Mouse (Mus musculus): ENCODE measurements at regions not wholly inside any gene's neighbourhood (a gene's known extent, or its start where the extent isn't known, plus 50 kb on each side); places are given as distances from the start of the nearest gene placed in this dataset.

- no peak for TF ChIP-seq GATA4 (IDR thresholded peaks at IDR 0.05; ENCODE audit: insufficient replicate concordance, low read length)
Measured at GRCm38 (mm10) chr5:46278190-46278589, 420.8 kb upstream of the Lcorl start.

- no peak for TF ChIP-seq GATA4 (IDR thresholded peaks at IDR 0.05; ENCODE audit: insufficient replicate concordance, low read length)
Measured at GRCm38 (mm10) chr5:46256730-46257129, 399.3 kb upstream of the Lcorl start.

GRCm38 (mm10) chr5:46253940-46254339 is 396.5 kb upstream of the Lcorl start:
- TF ChIP-seq GATA4 (IDR thresholded peaks at IDR 0.05; ENCODE audit: insufficient replicate concordance, low read length), result no peak

- TF ChIP-seq GATA4 (IDR thresholded peaks at IDR 0.05; ENCODE audit: insufficient replicate concordance, low read length), result no peak
Measured at GRCm38 (mm10) chr5:46235364-46236067, 378.1 kb upstream of the Lcorl start.

- no peak for TF ChIP-seq GATA4 (IDR thresholded peaks at IDR 0.05; ENCODE audit: insufficient replicate concordance, low read length)
Measured at GRCm38 (mm10) chr5:46232780-46233179, 375.4 kb upstream of the Lcorl start.

- TF ChIP-seq GATA4 (IDR thresholded peaks at IDR 0.05; ENCODE audit: insufficient replicate concordance, low read length), result no peak
Measured at GRCm38 (mm10) chr5:46228667-46229066, 371.3 kb upstream of the Lcorl start.

- no peak for TF ChIP-seq GATA4 (IDR thresholded peaks at IDR 0.05; ENCODE audit: insufficient replicate concordance, low read length)
Measured at GRCm38 (mm10) chr5:46212845-46213468, 355.5 kb upstream of the Lcorl start.

GRCm38 (mm10) chr5:46209076-46209475 is 351.7 kb upstream of the Lcorl start:
- TF ChIP-seq GATA4 (IDR thresholded peaks at IDR 0.05; ENCODE audit: insufficient replicate concordance, low read length), result no peak

- no peak for TF ChIP-seq GATA4 (IDR thresholded peaks at IDR 0.05; ENCODE audit: insufficient replicate concordance, low read length)
Measured at GRCm38 (mm10) chr5:46203744-46204143, 346.3 kb upstream of the Lcorl start.

- no peak for TF ChIP-seq GATA4 (IDR thresholded peaks at IDR 0.05; ENCODE audit: insufficient replicate concordance, low read length)
Measured at GRCm38 (mm10) chr5:46202457-46202772, 345.0 kb upstream of the Lcorl start.

GRCm38 (mm10) chr5:46201639-46202456 is 344.4 kb upstream of the Lcorl start:
- no peak for TF ChIP-seq GATA4 (IDR thresholded peaks at IDR 0.05; ENCODE audit: insufficient replicate concordance, low read length)

GRCm38 (mm10) chr5:46186908-46187307 is 329.5 kb upstream of the Lcorl start:
- no peak for TF ChIP-seq GATA4 (IDR thresholded peaks at IDR 0.05; ENCODE audit: insufficient replicate concordance, low read length)

- TF ChIP-seq GATA4 (IDR thresholded peaks at IDR 0.05; ENCODE audit: insufficient replicate concordance, low read length), result no peak
Measured at GRCm38 (mm10) chr5:46182157-46182556, 324.7 kb upstream of the Lcorl start.

- TF ChIP-seq GATA4 (IDR thresholded peaks at IDR 0.05; ENCODE audit: insufficient replicate concordance, low read length), result no peak
Measured at GRCm38 (mm10) chr5:46172315-46172714, 314.9 kb upstream of the Lcorl start.

- no peak for TF ChIP-seq GATA4 (IDR thresholded peaks at IDR 0.05; ENCODE audit: insufficient replicate concordance, low read length)
Measured at GRCm38 (mm10) chr5:46160774-46161173, 303.4 kb upstream of the Lcorl start.

- TF ChIP-seq GATA4 (IDR thresholded peaks at IDR 0.05; ENCODE audit: insufficient replicate concordance, low read length), result no peak
Measured at GRCm38 (mm10) chr5:46151973-46152372, 294.6 kb upstream of the Lcorl start.

All from liver, adult (tissue).